Mouse (Mus musculus): Measurements from ENCODE around the gene Angptl2. TPM values are rescaled to one million over a fixed set of nuclear protein-coding genes. Genes with fewer than 3 reads are reported as not detected.

Gene Angptl2
- total and polyA plus RNA-seq, 3 experiments = 24.0 to 48.3 (median 32.5) TPM

GRCm38 (mm10) chr2:33270569-33270968, 54.7 kb downstream of the Angptl2 start:
- no peak for DNase-seq

DNA sequence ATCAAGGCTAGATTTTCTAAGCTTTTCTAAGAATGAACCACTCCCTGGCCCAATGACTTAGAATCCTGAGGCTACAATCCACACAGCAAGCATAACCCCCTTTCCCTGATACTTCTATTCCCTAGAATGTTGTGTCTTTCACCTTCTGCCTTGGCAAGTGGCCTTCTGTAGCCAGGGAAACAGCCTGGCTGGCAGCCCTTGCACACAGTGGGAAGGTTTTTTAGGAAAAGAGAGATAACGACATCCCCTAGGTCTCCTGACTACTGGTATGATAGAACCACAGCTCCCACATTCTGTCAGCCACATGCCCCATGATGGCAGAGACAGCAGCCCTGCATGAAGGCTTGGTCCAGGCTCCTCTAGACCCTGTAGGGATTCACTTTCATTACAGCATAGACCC, 55.6 kb downstream of the Angptl2 start:
- DNase-seq = no peak

DNA sequence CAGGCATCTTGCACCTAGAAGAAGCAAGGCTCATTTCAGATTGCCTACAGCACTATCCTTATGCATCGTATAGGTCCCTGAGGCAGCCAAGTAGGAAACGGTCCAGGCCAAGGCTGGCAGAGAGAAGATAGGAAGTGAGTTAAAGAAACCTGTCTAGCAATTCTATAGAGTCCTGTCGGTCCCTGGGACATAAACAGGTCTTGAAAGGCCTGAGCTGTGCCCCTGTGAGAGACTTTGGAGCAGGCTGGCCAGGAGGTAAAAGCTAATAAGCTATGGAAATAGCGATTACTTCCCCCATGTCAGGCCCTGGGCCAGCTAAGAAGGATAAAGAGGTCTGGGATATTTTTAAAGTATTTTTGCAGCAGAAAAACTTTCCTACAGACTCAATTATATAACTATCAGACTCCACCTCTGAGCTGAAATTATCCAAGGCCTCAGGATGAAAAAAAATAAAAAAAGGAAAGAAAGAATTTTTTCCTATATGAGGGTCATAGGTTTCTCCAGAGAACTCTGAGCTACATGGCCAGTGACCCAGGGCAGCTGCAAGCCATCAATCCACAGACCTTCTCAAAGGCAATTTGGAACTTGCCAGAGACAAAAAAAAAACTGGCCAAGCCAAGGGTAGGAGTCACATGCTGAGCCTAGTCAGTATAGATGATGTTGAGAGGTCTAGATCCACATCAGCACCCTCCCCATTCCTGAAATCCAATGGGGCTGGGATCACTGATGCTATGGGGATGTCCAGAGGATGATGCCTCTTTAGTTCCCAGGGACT, 57.0 kb downstream of the Angptl2 start:
- DNase-seq = no peak

- DNase-seq = peak; percentile 20
Observed at GRCm38 (mm10) chr2:33274719-33275490, 59.0 kb downstream of the Angptl2 start.

- DNase-seq = no peak
Observed at GRCm38 (mm10) chr2:33279758-33280157, 63.9 kb downstream of the Angptl2 start.

DNA sequence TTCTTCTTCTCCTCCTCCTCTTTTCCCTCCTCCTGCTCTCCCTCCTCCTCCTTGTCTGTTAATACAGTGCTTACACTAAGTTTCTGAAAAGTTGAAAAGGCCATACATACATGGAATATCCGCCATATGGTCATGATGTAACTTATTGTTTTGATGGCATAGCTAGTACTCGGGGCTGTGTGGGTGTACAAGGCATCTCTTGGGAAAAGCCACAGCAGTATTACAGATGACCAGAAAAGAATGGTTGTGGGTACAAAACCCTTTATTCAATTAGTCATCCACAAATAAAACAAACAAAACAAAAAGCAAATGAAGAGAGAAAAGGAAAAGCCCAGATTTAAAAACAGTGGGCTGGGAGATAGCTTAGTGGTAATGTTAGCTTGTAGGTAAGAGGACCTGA, 64.7 kb downstream of the Angptl2 start:
- DNase-seq = no peak

GRCm38 (mm10) chr2:33281807-33282206, 65.9 kb downstream of the Angptl2 start:
- DNase-seq = no peak

GRCm38 (mm10) chr2:33282877-33283276, 67.0 kb downstream of the Angptl2 start:
- DNase-seq = peak; percentile 68

DNA sequence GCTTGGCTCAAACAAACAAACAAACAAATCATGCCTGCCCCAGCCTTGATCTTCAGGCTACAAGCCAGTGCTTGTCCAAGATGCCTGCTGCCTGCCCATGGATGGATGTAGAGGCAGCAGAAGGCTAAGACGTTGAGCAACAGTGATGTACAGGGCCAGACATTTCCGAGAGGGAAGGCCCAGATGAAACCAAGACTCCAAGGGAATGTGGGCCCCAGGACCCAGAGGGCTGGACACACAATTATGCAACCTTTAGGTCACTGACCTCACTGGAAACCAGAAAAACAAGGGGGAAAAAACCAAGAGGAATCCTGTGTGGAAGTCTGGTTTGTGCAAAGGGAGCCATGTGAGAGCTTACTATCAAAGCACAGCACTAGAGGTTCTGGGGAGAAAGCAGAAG, 67.8 kb downstream of the Angptl2 start:
- peak; percentile 38 for DNase-seq

GRCm38 (mm10) chr2:33288837-33289236, 73.0 kb downstream of the Angptl2 start:
- DNase-seq = no peak

DNA sequence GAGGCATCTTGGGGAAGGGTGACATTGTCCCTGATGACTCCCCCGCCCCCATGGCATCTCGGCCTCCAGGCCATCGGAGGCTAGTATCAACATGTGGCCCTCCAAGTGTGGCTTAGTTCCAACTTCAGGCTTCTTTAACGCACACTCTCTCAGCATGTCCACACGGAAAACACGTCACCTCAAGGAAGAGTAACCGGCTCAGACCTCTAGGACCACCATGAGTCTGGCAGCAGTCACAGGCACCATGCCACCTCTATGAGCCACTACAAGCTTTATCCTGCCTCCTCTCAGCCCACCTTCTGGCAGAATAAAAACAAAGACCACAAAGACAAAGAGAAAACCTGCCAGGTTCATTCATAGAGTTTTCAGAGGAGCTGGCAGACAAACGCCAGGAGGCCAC, 74.6 kb downstream of the Angptl2 start:
- DNase-seq = no peak

DNA sequence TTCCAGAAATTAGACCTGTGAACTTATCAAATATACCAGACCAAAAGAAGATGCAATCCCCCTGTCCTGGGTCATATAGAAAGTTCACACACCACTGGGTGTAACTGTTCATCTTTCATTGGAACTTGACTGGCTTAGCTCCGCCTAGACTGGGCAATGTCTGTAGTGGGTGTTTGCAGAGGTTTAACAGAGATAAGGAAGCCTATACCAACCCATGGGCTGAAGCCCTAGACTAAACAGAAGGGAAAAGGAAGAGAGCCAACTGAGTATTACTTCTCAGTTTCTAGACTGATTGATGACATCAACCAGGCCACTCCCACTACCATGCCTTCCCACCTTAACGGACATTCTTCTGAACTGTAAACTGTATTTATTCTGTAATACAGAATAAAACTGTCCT, 76.2 kb downstream of the Angptl2 start:
- DNase-seq = no peak

- DNase-seq = no peak
Observed at GRCm38 (mm10) chr2:33295115-33295514, 79.2 kb downstream of the Angptl2 start.

Other genes with a start within 250 kb of the Angptl2 start
- gene Slc2a8, start 234.0 kb upstream of the Angptl2 start, total RNA-seq (2021) = 10 to 100 TPM; 14.1 to 23.9 TPM
- 525 and 573 TPM in 2 replicates for gene Slc2a8, start 234.0 kb upstream of the Angptl2 start, polyA plus RNA-seq (2012; rRNA removed)
- gene Garnl3, start 84.4 kb upstream of the Angptl2 start, total RNA-seq (2021) = 10 to 100 TPM; 13.3 to 15.0 TPM
- 13.4 and 21.4 TPM in 2 replicates for gene Garnl3, start 84.4 kb upstream of the Angptl2 start, polyA plus RNA-seq (2012; rRNA removed)
- gene Ralgps1, start 155.4 kb downstream of the Angptl2 start, total RNA-seq (2021) = 1 to 10 TPM; 4.2 to 5.1 TPM
- 2.8 and 3.8 TPM in 2 replicates for gene Ralgps1, start 155.4 kb downstream of the Angptl2 start, polyA plus RNA-seq (2012; rRNA removed)
- gene Zbtb34, start 215.3 kb downstream of the Angptl2 start, total RNA-seq (2021) = 1 to 10 TPM; 6.4 to 7.1 TPM
- gene Zbtb34, start 215.3 kb downstream of the Angptl2 start, polyA plus RNA-seq (2012; rRNA removed) = 2.4 and 3.8 TPM in 2 replicates